Mouse (Mus musculus) layer of hippocampus, adult 2 months (tissue): Measurements from ENCODE around the gene Lage3. TPM values are rescaled to one million over a fixed set of nuclear protein-coding genes. Genes with fewer than 3 reads are reported as not detected.

Experiments
- DNase-seq, 2 experiments: peaks; one replicate each; pipeline ENCODE4 v3.0.0; 2022; ENCODE audit warnings: low spot score in 2 of 2
- H3K27ac ChIP-seq: fragments of 200-600 bp; 2 replicates; pipeline ENCODE4 v1.8.1; 2022
- H3K4me3 ChIP-seq: fragments of 200-600 bp; 2 replicates; pipeline ENCODE4 v1.8.1; 2022; ENCODE audit warnings: mild to moderate bottlenecking
- CTCF ChIP-seq: fragments of 200-600 bp; conservative IDR thresholded peaks from 2 replicates; pipeline ENCODE4 v1.8.1; 2022; ENCODE audit warnings: antibody characterized with exemption, mild to moderate bottlenecking, moderate library complexity
- microRNA-seq, 2 experiments: library from miRNA; unstranded; fragments of <30 nt; microRNA quantifications; one replicate each; pipeline ENCODE4 v1.2.0; 2021
- total RNA-seq, 2 experiments: library from RNA; stranded (reverse); gene quantifications; 2 replicates each; pipeline ENCODE4 v1.2.3; 2021

The Lage3 gene
- total RNA-seq, 2 experiments from 2014 or later, result 23.3 to 27.3 TPM

DNA sequence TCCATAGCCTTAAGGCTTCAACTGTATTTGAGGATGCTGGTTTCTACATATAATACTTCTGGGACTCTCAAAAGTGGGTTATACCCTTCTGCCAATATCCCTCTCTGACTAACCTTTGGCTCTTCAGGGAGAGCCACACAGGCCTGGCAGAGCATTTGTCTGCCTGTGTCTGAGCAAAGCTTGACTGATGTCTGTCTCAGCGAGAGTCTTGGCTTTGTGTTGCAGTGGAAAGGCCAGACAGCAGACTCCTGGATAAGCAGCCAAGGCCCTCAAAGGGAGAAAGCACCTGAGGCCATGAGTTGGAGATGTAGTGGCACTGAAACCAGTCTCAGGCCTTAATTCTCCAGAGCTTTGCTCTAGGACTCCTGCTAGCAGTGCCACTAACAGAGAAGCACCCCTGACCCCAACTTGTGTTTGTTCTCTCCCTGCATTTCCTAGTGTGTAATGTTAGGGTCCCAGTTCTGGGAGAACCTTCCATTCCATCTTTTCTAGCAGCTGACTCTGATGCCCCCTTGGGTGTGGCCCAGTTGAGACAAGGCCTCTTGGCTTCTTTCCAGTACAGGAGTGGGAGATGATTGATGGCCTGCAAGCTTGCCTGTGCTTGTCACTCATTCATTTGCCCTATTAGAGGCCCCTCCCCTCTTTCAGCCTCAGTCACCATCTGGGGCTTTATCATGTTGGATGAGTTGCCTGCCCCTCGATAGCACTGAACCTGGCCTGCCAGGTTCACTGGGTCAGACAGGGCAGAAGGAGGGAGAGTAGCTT is 23.1 kb downstream of the Lage3 start:
- DNase-seq, result no peak
- no peak for TF ChIP-seq CTCF
- H3K27ac ChIP-seq, result no peak overlapping the region
- no peak overlapping the region; the same call in 1 of the 2 replicates for H3K4me3 ChIP-seq

DNA sequence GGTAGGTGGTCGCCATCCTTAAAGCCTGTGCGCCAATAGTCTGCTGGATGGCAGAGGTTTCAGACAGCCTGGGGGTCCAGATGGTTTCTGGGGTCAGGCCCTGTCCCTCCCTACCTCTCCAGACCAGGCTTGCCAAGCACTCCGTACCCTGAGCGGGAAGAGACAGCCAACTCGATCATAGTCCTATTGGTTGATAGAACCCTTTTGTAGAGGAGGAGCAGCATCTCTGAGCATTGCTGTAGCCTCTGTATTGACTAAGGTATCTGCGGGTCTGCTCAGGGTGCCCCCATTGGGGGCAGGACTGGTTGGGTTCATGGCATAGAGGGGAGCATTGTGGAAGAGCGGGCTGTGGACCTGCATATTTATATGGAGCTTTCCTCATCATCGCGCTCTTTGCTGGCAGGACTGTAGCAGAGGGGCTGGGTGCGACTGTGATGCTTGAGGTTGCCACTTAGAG is 24.2 kb downstream of the Lage3 start:
- TF ChIP-seq CTCF, result no peak
- H3K4me3 ChIP-seq, result peak overlapping the region; percentile 59
- H3K27ac ChIP-seq, result peak overlapping the region; percentile 89
- no peak for DNase-seq

DNA sequence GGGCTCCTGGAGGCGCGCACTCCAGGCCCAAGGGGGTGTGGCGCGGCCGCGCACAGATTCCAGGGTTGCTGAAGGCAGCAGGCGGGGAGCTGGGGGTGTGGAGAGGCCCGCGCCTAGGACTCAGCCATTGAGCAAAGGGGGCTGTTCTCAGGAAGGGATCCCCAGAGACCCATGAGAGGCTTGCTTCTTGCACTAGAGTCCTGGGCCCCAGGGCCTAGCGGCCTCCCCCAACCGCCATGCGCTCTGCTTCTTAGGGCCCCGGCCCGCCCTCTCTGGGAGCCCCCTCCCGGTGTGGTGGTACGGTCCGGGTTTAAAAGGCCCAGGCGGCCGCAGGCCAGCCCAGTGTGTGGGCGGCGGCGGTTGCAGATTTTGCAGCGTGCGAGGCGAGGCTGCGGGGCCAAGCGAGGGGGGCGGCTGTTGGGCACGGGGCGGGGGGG is 24.7 kb downstream of the Lage3 start, which contains the start of gene Plxna3:
TSS of gene Plxna3 (plus strand) at position 342 of the 437 bp plus-strand sequence.
- H3K27ac ChIP-seq, result peak within 1 kb of the TSS; percentile 89
- peak; percentile 14 to 25 for DNase-seq
- TF ChIP-seq CTCF, result no peak
- peak within 1 kb of the TSS; percentile 59 for H3K4me3 ChIP-seq

DNA sequence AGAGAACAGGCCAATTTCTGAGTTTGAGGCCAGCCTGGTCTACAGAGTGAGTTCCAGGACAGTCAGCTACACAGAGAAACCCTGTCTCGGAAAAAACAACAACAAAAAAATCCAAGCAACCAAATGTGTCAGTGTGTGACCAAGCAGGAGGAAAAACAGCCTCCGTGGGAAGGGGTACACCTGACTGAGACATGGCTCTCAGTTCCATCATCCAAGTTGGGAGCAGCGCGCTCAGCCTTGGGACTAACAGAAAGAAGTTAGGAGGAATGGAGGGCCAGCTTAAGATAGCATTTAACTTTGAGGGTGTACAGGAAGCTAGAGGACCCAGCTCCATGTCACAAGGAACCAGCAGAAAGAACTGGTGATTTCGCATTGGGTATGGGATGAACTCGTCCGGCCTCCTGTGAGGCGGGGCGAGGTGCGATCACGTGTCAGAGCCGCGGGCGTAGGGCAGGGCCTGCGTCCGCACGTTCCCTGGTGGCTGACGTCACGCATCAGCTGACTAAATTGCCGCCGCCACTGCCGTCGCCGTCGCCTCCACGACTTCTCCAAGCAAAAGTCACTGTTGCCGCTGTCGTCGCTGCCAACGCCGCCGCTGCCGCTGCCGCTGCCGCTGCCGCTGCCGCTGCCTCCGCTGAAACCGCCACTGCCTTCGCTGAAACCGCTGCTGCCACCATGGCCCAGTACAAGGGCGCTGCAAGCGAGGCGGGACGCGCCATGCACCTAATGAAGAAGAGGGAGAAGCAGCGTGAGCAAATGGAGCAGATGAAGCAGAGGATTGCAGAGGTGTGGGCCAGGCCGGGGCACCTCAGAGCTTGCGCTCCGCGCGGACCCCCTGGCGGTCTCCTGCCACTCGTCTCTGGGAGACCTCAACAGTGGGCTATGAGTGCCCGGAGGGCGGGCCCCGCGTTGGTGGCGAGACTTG is 40.6 kb downstream of the Lage3 start, which contains the start of gene Fam50a:
TSS of gene Fam50a (plus strand) at position 494 of the 925 bp plus-strand sequence.
- H3K4me3 ChIP-seq, result peak within 1 kb of the TSS; percentile 71
- no peak for TF ChIP-seq CTCF
- peak; percentile 82 to 91 for DNase-seq
- peak within 1 kb of the TSS; percentile 91 for H3K27ac ChIP-seq

DNA sequence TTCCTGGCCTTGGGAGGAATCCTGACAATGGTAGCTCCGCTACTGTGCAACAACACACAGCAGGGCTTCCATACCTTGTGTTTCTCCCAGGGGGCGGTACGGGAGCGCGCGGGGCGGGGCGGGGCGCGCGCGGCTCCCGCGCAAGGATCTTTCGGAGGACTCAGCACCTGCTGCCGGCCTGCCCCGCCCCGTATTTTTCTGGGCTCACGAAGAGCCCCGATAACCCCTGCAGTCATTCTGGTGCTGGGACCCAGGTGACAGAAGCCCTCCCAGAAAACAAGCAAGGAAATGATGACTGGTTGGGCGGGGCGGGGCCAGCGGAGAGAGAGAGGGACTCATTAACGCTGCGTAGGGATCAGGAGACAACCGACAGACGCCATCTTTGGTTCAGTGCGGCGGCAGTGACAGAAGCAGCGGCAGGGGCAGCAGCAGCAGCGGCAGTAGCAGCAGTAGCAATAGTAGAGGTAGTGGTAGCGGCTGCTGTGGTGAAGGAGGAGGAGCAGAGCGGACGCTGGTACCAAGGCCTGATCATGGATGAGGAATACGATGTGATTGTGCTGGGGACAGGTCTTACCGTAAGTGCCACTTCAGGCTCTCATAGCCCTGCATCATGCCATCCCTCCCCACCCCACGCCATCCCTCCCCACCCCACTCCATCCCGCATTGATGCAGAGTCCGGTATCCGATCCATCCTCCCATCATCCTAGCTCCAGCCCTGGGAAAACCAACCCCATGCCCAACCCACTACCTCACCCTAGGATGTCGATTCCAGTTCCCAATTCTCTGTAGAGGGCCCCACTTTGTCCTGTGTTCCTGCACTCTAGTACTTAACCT is 48.3 kb downstream of the Lage3 start, which contains the start of gene Gdi1:
TSS of gene Gdi1 (plus strand) at position 132 of the 834 bp plus-strand sequence.
- DNase-seq, result peak; percentile 37 to 66
- H3K4me3 ChIP-seq, result peak within 1 kb of the TSS; percentile 67
- TF ChIP-seq CTCF, result peak; percentile 63
- peak within 1 kb of the TSS; percentile 98 for H3K27ac ChIP-seq

Small RNAs within 50 kb of the gene (microRNA-seq; reads per million reads assigned to microRNA genes)
- 0 reads per million in 2 experiments for gene Mir7092

Other genes with a start within 250 kb of the Lage3 start
- gene Opn1mw, start 226.2 kb downstream of the Lage3 start, total RNA-seq, result 1 to 10 TPM in 1 of 2 experiments, not detected in 1; 1.1 TPM
- 10 to 100 TPM; 90.6 to 94.2 TPM for gene Mecp2, start 218.3 kb downstream of the Lage3 start, total RNA-seq
- not detected for gene Tex28, start 185.8 kb downstream of the Lage3 start, total RNA-seq
- under 1 TPM in 1 of 2 experiments, not detected in 1; 0.17 TPM for gene Tktl1, start 176.4 kb downstream of the Lage3 start, total RNA-seq
- gene Flna, start 103.8 kb downstream of the Lage3 start, total RNA-seq, result 10 to 100 TPM; 77.1 to 78.0 TPM
- 10 to 100 TPM; 31.8 to 39.5 TPM for gene Emd, start 98.9 kb downstream of the Lage3 start, total RNA-seq
- 100 to 1,000 TPM; 137 to 175 TPM for gene Rpl10, start 82.8 kb downstream of the Lage3 start, total RNA-seq
- 10 to 100 TPM; 61.4 to 71.4 TPM for gene Taz, start 71.7 kb downstream of the Lage3 start, total RNA-seq
- gene Dnase1l1, start 71.3 kb downstream of the Lage3 start, total RNA-seq, result 1 to 10 TPM; 1.6 to 2.1 TPM
- 100 to 1,000 TPM; 306 to 330 TPM for gene Atp6ap1, start 56.5 kb downstream of the Lage3 start, total RNA-seq
- 100 to 1,000 TPM; 620 to 624 TPM for gene Gdi1, start 48.6 kb downstream of the Lage3 start, total RNA-seq
- 10 to 100 TPM; 28.1 to 33.7 TPM for gene Fam50a, start 40.6 kb downstream of the Lage3 start, total RNA-seq
- 10 to 100 TPM; 31.5 to 32.0 TPM for gene Plxna3, start 24.6 kb downstream of the Lage3 start, total RNA-seq
- gene Ubl4a, start 19.6 kb upstream of the Lage3 start, total RNA-seq, result 10 to 100 TPM; 61.1 to 65.1 TPM
- 1 to 10 TPM; 2.8 to 3.1 TPM for gene Slc10a3, start 19.7 kb upstream of the Lage3 start, total RNA-seq
- 10 to 100 TPM; 18.3 to 23.8 TPM for gene Fam3a, start 39.7 kb upstream of the Lage3 start, total RNA-seq
- gene Ikbkg, start 39.7 kb upstream of the Lage3 start, total RNA-seq, result 10 to 100 TPM; 49.9 to 51.7 TPM
- gene G6pdx, start 75.6 kb upstream of the Lage3 start, total RNA-seq, result 10 to 100 TPM; 27.1 to 30.2 TPM
- gene Gm6880, start 127.8 kb upstream of the Lage3 start, total RNA-seq, result not detected
- gene Olfr1326-ps1, start 221.3 kb upstream of the Lage3 start, total RNA-seq, result not detected
- not detected for gene Olfr1325, start 239.1 kb upstream of the Lage3 start, total RNA-seq